Mouse (Mus musculus) heart, adult 2 months (tissue): Measurements from ENCODE around the gene Defb29.

Experiments
- CTCF ChIP-seq: fragments of 200-600 bp; IDR thresholded peaks from 2 replicates; pipeline ENCODE4 v1.8.1; 2022; ENCODE audit warnings: antibody characterized with exemption, mild to moderate bottlenecking, moderate library complexity
- EP300 ChIP-seq: fragments of 200-500 bp; IDR thresholded peaks from 2 replicates; pipeline ENCODE4 v1.6.1; 2011; ENCODE audit warnings: low read depth, low read length, control low read depth; ENCODE audit not compliant: insufficient read depth
- POLR2A ChIP-seq: fragments of 200-500 bp; IDR thresholded peaks from 2 replicates; pipeline ENCODE4 v1.6.1; 2011; ENCODE audit warnings: mild to moderate bottlenecking, low read depth, low read length, control low read depth; ENCODE audit not compliant: insufficient read depth

- TF ChIP-seq EP300 (no peak), POLR2A (no peak), CTCF (no peak)
These were observed 29.1 kb upstream of the Defb29 start, which contains the start of gene Gm17416 for GRCm38 (mm10) chr2:152569038-152569437.
